Mouse (Mus musculus) T-helper 1 cell (primary cell): ENCODE measurements around the gene Serpinb7.

Experiments
- in situ Hi-C: fragments of 300-600 bp; cut with MboI, MseI; formaldehyde crosslinking; loops from one replicate; pipeline ENCODE4 v1.15.1; 2025; ENCODE audit warnings: high pct_unique_total_duplicates

Serpinb7 gene

DNA sequence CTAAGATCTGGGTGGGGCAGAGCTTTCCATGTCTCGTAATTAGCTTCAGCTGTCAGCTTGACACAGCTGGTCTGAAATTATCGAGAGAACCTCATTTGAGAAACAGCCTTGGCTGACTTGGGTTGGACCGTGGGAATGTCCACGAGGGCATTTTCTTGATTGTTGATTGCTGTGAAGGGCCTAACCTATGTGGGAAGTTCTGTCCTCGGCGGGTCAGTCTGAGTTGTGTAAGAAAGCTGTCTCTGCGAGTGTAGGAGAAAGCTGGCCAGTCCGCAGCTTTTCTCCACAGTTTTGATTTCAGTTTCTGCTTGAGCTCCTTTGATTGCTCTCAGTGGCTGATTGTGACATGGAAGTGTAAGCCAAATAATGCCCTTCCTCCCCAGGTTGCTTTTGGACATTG lies 90.1 kb downstream of the Serpinb7 start:
- in situ Hi-C loops: loop anchor here (25.0 kb wide), 2 partner anchors 352 to 477 kb away; no protein-coding TSS in a partner anchor

DNA sequence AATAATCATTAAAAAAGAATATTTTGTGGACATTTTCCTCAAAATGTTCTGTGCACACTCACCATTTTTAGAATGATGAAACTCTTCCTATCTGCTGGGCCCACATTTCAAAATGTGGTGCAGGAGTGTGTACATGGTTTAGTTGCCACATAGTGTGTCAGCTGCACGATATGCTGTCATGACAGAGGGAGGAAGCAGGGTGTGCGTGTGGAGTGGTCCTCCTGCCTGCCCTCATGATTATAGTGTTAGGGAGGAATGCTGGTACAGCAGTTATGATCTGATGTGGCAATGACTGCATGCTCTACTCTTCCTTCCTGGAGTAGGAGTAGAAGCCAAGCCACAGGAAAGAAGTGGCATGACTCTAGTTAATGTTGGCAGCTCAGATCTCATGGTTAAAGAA lies 97.3 kb downstream of the Serpinb7 start:
- in situ Hi-C loops: loop anchor here (25.0 kb wide), 2 partner anchors 359 to 484 kb away; no protein-coding TSS in a partner anchor

DNA sequence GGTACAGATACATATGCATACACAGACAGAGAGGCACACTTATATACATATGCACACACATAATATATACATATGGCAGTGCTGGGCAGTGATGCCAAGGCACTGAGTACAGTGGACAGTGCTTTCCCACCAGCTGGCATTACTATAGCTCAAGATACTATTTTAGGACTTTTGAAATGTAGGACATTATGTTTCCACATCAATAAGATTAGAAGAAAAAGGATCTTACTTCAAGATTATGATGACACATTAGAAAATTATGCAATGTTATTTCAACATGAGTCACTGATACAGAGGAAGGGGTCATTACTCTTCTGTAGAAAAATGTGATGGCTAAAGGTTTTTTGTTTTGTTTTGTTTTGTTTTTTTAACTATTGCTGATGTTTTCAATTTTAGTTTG lies 102.6 kb downstream of the Serpinb7 start:
- in situ Hi-C loops: no loop called here
